Mouse (Mus musculus): ENCODE results near the gene Bud23. TPM values are rescaled to one million over a fixed set of nuclear protein-coding genes. Genes with fewer than 3 reads are reported as not detected.

Gene Bud23
- total RNA-seq, 2 experiments from 2014 or later: 29.9 to 33.3 TPM

DNA sequence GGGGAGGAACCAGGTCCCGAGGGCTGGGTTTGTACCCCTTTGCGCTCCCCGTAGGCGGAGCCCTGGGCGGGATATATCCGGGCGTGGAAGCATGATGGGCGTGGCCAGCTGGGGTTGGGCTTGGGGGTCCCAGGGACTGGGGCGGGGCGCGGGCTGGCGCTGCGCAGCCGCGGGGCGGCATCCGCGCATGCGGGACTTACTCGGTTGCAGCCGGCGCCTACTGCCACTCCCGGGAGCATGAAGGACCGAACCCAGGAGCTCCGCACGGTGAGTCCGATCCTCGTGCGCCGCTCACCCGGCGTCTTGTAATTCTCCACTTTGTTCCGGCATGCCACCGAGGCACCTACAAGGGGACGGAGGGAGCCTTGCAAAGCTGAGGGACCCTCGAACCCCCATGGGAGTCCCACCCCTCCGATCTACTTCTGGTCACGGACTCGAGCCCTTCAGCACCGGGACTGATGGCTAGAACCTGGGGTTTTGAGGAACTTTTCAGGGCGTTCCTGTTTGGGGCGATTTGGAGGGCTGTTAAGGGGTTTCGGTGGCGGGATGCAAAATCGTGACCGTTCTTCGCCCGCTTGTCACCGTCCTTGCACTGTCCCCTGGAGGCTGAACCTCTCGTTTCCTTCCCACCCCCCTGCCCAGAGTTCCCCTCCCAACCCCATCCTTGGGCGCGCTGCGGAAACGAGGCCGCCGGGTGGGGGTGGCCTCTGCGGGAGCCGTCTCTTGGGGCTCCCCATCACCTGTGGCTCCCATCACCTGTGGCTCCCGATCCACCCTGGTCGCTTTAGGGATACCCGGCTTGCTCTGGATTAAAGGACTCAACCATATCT is 41.2 kb downstream of the Bud23 start, which contains the start of gene Stx1a:
TSS of gene Stx1a (plus strand) at position 139 of the 830 bp plus-strand sequence.
- peak; percentile 84 to 90 for DNase-seq (ENCODE audit: low spot score in 2 of 2)

- DNase-seq (ENCODE audit: low spot score in 2 of 2): no peak
Observed at GRCm38 (mm10) chr5:135021814-135022213, 42.9 kb downstream of the Bud23 start.

GRCm38 (mm10) chr5:135016224-135016759 is 48.5 kb downstream of the Bud23 start:
- no peak for DNase-seq (ENCODE audit: low spot score in 2 of 2)

DNA sequence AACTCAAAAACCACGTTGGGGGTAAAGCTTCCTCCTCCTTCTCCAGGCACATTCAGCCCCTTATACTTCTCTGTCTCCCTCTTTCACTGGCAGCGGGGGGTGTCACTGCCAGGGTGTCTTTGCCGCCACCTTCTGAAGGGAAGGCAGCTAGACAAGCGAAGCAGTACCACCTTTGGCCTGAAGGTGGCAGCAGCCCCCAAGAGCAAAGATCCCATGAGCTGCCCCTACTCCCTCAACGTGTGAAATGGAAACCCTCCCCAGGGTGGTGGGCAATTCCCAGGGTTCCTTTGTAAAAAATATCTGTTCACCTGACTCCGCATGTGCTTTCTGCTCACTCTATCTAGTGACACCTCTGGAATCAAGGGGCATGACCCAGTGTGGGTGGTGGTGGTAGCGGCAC is 49.3 kb downstream of the Bud23 start:
- peak; percentile 70 to 81 for DNase-seq (ENCODE audit: low spot score in 2 of 2)

- peak; percentile 62 to 78 for DNase-seq (ENCODE audit: low spot score in 2 of 2)
Observed at GRCm38 (mm10) chr5:135012671-135013441, 51.9 kb downstream of the Bud23 start.

DNA sequence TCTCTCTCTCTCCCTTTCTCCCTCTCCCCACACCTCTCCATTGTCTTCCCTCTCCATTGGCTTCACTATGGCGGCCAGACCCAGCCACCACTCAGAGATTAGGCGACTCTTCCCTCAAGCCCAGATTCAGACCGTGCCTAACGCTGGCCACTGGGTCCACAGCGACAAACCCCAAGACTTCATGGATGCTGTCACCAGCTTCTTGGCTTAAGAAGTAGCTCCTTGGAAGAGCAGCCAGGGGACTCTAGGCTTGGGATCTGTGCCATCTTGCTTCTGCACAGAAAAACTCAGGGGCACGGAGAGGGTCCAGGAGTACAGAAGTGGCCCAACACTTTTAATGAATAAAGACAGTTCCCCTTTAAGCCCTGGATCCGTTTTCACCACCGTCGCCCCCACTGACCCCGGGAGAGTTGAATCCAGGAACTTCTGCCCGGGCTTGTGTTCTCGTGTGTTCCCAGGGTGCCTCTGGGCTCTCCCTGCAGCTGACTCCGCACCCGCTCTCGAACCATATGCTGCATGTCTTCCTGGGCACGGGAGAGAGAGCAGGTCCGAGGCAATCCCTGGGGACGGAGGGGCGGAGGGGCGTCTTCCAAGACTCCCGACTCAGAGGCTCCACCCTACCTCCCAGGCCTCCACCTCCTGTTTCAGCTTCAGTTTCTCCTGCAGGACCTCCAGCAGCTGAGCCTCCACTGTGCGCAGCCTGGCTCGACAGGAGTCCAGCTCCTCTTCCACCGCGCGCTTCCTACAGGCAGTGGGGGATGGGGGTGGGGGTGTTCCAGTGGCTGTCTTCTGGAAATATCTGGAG is 52.7 kb downstream of the Bud23 start:
- peak in 1 of 2 experiments; percentile 27 for DNase-seq (ENCODE audit: low spot score in 2 of 2)

GRCm38 (mm10) chr5:135010841-135011743 is 53.7 kb downstream of the Bud23 start:
- DNase-seq (ENCODE audit: low spot score in 2 of 2): no peak

GRCm38 (mm10) chr5:135010320-135010709 is 54.4 kb downstream of the Bud23 start:
- no peak for DNase-seq (ENCODE audit: low spot score in 2 of 2)

- DNase-seq (ENCODE audit: low spot score in 2 of 2): peak; percentile 69 to 88
Observed at GRCm38 (mm10) chr5:135009590-135010319, 55.0 kb downstream of the Bud23 start.

GRCm38 (mm10) chr5:135008671-135009589 is 55.8 kb downstream of the Bud23 start, which contains the start of gene Abhd11:
Gene Abhd11, plus strand, starts transcription at chr5:135009152.
- peak; percentile 85 to 97 for DNase-seq (ENCODE audit: low spot score in 2 of 2)

GRCm38 (mm10) chr5:135007802-135008571 is 56.8 kb downstream of the Bud23 start:
- DNase-seq (ENCODE audit: low spot score in 2 of 2): peak in 1 of 2 experiments; percentile 36

Other genes with a start within 250 kb of the Bud23 start
- not detected for gene Tmem270, start 158.2 kb downstream of the Bud23 start, total RNA-seq (2021)
- not detected for gene Cldn13, start 149.4 kb downstream of the Bud23 start, total RNA-seq (2021)
- gene Mettl27, start 132.6 kb downstream of the Bud23 start, total RNA-seq (2021): 10 to 100 TPM in 1 of 2 experiments, 1 to 10 TPM in 1; 8.7 to 10.3 TPM
- gene Cldn4, start 118.0 kb downstream of the Bud23 start, total RNA-seq (2021): not detected
- gene Cldn3, start 78.7 kb downstream of the Bud23 start, total RNA-seq (2021): under 1 TPM in 1 of 2 experiments, not detected in 1; 0.29 TPM
- 10 to 100 TPM; 44.0 to 44.6 TPM for gene Abhd11, start 55.8 kb downstream of the Bud23 start, total RNA-seq (2021)
- 1 to 10 TPM; 4.5 to 5.1 TPM for gene Stx1a, start 41.5 kb downstream of the Bud23 start, total RNA-seq (2021)
- gene Dnajc30, start 757 bp downstream of the Bud23 start, total RNA-seq (2021): 10 to 100 TPM; 23.8 to 25.2 TPM
- gene Vps37d, start 13.3 kb upstream of the Bud23 start, total RNA-seq (2021): 1 to 10 TPM; 3.2 to 4.1 TPM
- 10 to 100 TPM; 13.8 to 24.6 TPM for gene Mlxipl, start 24.9 kb upstream of the Bud23 start, total RNA-seq (2021)
- gene Tbl2, start 84.7 kb upstream of the Bud23 start, total RNA-seq (2021): 10 to 100 TPM; 18.3 to 22.2 TPM
- 10 to 100 TPM; 27.3 to 28.0 TPM for gene Bcl7b, start 103.3 kb upstream of the Bud23 start, total RNA-seq (2021)
- 10 to 100 TPM; 59.4 to 63.6 TPM for gene Baz1b, start 122.3 kb upstream of the Bud23 start, total RNA-seq (2021)
- gene Fzd9, start 186.3 kb upstream of the Bud23 start, total RNA-seq (2021): 10 to 100 TPM; 16.0 to 20.2 TPM